Mouse (Mus musculus): ENCODE data around the gene Cyp2j13.
"Not testable (repeated sequence)": the region's sequence is repeated elsewhere in the genome, so short reads cannot be mapped to it uniquely, and the experiment has no call there.

Cyp2j13 gene

DNA sequence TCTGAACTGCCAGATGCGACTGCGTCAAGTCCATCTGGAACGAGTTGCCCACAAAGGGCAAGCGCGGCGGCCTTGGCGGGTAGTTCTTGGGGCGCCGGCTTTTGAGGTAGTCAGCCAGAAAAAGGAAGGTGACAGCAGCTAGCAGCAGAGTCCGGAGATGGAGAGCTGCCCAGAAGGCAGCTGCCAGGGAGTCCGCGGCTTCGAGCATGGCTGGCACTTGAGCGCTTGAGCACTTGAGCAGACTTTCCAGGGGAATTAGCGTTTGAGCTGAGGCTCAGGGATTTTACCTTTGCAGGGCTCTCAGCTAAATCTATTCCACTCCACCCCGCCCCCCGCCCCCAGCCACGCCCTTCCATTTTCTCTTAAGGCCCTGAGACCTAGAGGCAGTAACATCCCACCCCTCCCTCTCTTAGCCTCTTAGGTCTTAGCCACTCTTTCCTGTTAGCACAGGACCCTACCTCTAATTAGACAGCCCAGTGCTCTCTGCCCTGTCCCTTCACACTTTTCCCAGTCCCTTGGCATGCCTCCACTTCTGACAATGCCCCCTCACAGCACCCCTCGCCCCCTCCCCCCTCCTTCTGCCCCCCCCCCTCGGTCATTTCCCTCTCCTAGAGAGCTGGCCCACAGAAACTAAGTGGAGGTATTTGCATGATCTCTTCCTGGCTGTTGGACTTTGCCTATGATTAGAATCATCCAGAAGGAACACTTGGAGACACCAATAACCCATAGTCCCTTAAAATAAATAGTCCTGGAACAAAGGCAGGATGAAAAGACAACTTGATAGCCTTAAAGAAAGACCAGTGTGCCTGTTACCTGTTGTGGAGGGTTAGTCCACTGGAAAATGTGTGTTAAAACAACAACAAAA is at the start of gene Cyp2j13:
TSS of gene Cyp2j13 (minus strand) at position 286 of the 865 bp plus-strand sequence.
- DNase-seq (ENCODE audit: low spot score) = no peak

DNA sequence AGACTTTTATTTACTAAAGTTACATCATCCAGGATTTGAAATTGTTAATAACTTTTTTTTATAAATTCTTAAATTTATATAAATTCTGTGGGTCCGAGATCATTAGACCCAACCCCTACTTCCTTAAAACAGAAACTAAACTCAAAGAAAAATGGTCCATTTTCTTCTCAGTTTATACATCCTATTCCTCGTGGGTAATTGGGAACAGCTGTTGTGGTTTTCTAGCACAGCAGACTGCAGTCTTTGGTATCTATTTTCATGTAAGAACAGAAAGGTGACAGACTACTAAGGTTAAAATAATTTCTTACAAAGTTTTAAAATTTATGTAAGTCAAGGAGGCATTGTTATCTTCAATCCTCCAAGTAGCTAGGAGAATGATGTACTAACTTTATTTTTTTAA is 19.5 kb upstream of the Cyp2j13 start:
- no peak for DNase-seq (ENCODE audit: low spot score)

DNA sequence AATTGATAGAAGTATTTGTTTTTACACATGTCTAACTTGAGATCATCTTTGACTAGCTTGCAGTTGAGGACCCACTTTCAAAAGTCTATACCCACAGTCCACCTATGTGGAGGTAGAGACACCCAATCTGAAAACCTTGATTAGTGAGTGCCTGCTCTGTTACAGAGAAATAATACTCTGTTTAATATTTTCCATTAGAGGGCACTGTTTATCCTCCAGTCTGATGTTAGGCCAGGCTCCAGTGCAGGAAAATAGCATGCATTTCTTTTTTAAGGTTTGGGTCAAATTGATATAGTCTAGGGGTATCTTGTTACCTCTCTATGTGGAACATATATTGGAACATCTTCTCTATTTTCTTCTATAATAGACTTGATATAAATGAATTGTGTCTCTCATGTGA is 14.5 kb upstream of the Cyp2j13 start:
- no peak for DNase-seq (ENCODE audit: low spot score)

DNA sequence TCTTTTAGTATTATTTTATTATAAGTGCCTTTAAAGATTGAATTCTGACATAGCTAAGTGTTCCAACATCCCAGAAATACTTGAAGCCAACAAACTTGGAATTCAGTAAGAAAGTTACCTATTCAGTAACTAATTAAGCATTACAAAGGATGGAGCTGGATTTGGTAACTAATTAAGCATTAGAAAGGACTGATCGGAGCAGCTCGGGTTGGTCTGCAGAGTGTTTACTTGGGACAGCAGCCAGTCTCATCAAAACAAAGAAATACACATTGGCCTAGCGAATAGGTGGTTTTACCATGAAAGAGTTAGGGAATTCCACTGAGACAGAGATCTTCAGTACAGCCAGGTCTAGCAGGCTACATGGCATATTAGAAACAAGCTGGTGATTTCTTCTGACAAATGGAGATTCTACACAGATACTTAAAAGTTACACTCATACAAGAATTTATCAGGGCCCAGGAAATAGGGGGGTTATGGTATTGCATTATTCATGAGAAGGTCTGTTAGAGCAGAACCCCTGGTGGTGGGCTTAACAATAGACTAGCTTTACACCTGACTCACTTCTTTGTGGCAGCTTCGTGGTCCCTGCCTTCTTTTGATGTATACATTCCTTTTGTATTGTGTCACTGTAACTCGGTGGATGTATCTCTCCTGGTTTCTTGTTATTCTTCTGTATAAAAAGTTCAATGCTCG is 12.2 kb upstream of the Cyp2j13 start:
- DNase-seq (ENCODE audit: low spot score) = not testable (repeated sequence)

DNA sequence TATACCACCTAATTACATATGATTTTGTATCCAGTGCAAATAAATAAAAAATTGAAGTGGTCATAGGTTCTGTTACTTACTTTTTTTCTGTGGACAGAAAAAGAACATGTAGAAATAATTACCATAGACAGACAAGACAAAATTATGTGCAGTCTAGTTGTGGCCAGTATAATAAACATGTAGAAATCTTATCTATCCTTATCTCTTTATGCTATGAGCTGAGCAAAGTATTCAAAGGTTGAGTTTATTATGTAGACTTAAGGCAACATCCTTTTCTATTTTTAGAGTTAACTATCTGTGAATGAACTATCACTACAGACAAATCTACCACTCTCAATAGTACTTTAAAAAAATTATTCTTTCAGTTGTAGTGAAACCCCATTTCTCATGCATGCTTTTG is 962 bp upstream of the Cyp2j13 start:
- DNase-seq (ENCODE audit: low spot score) = no peak

DNA sequence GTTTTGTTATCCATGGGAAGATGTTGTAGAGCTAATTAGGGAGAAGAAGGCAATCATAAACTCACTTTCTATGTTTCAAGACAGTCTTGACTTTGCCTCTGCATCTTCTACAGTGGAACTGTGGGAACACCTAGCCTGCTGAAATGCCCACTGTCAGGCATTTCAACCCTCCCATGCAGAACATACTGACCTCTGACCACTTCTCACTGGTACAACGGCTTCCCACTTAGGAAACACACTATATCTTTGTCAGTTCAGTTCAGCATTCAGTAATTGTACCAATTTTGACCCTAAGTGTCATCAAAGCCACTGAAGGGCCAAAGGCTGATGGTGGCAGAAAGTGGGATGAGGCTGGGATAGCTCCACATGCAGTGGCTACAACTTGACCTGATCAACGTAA is 15.3 kb downstream of the Cyp2j13 start:
- no peak for DNase-seq (ENCODE audit: low spot score)

DNA sequence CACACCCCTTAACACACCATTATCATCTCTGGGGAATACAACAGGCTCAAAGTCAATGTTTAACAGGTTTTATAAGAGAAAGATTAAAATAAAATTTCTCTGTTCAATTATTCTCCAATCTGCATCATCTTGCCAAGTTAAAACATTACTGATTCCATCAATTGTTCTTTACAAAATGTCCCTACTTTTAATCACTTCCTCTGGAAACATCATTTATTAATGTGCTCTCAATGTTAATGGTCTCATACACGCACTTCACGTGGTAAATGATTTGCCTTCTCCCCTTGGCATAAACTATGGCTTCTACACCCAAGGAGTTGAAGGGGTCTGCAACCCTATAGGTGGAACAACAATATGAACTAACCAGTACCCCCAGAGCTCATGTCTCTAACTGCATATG is 17.2 kb downstream of the Cyp2j13 start:
- no peak for DNase-seq (ENCODE audit: low spot score)

DNA sequence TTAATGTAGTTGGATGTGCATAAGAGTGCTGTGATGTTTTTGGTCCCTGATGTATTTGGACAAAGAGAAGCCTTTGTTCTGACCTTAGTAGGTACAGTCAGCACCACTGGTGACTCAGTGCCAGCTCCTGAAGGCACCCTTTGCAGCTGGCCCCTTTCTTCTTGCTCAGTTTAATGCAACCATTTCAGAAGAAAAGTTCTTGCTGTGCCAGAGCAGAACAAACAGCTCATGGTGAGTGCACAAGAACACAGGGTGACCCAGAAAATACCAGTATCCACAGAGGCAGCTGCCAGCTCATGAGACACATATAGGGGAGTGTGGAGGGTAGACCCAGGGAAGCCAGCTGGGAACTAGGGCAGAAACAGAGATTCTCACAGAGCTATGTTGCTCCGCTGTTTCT is 48.9 kb downstream of the Cyp2j13 start:
- DNase-seq (ENCODE audit: low spot score) = peak; percentile 5

DNA sequence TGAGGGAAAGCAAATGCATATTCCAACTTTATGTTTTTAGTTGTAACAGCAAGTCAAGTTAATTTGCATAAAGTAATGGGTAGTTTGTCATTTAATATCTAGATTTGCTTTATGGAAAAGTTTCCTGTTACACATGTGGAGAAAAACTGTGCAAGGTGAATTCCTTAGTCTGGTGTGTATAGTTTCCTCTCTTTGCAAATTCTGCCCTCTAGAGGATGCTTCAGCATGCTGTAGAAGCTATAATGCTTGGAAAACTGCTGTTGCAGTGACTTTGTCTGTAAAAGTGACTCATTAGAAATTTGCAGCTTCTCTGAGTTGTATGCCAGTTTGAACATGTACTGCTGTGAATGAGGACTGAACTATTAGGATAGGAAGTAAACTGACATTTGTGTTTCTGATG is 54.5 kb downstream of the Cyp2j13 start:
- no peak for DNase-seq (ENCODE audit: low spot score)

DNA sequence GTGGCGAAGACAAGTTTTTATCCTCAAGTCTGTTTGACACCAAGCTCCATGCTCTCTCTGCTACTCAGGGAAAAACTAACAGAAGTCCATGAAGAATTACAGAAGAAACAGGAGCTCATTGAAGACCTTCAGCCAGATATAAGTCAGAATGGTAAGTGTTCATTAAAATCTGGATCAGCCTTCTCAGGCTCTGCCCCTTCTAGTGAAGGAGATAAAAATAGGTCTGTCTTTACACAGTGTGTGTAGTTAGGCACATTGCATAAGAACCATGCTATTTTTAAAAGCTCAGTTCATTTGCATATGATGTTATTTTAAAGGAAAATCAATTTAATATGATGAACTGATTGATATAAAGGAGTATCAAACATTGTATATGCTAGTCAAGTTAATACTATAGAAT is 60.5 kb downstream of the Cyp2j13 start:
- DNase-seq (ENCODE audit: low spot score) = no peak

DNA sequence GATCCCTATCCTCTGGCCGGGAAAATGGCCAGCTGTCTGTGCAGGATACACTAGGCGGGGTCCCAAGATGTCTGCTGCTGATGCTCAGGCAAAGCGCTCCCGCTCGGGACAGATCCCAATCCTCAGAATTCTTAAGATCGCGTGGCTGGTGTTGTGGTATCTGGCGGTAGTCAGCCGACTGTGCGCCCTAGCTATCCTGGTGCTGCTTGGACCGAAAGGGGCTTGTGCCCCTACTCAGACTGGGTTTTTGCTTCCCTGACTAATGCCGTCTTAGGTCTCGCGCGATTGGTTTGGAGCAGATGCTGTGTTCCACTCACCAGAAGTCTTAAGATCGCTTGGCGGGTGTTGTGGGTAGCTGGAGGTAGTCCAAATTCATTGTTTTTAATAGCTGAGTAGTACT is 95.1 kb downstream of the Cyp2j13 start:
- DNase-seq (ENCODE audit: low spot score) = not testable (repeated sequence)

Measured in ovary, adult 18-20 months (tissue).